Comparison of ENCODE assay signal across 10 mouse cellular contexts in the genomic region with DNA sequence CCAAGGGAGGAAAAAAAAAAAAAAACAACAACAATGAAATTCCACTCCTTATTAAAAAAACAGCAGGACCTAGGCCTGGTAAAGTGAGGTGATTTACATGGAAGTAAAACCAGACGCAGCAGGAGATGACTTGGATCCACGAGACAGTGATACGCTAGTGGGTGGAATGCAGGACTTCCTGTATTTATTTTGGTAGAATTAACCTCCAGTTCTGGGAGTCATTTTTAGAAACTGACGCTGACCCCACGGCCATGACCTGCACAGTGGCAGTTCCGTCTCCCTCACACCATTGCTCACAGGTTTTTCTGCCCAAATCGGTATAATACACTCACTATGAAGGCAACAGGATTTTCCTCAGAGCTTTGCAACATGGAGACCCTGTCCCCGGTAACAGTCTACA. TPM values are rescaled to one million over a fixed set of nuclear protein-coding genes. Genes with fewer than 3 reads are reported as not detected.
A peak's percentile ranks its signal among the peaks of the same experiment; 100 is the strongest.
DNase-seq lines count a peak whose midpoint lies in the region; ATAC-seq and TF ChIP-seq lines count a peak whose summit lies in the region.
"Had no signal": no experiment of that assay in that cellular context is flagged by ENCODE, and none has a peak within 500 bp of the region (broad histone marks: within the 10 kb centered on the region; RNA-seq: fewer than 3 reads in every experiment).

No protein-coding gene starts in this region.

- H3K4me3 ChIP-seq in lung, embryonic 14.5 days (ENCODE audit: low read depth, low read length) = no peak overlapping the region
- no peak overlapping the region for H3K4me3 ChIP-seq in stomach, embryonic 14.5 days (ENCODE audit: low read depth, low read length)

- no peak overlapping the region for H3K9ac ChIP-seq in lung, embryonic 14.5 days
- H3K9ac ChIP-seq in stomach, embryonic 14.5 days (replicated peaks; ENCODE audit: low read depth, low read length) = no peak overlapping the region

- no peaks in the 10 kb centered on the region for H3K27me3 ChIP-seq in lung, embryonic 14.5 days (ENCODE audit: insufficient read depth, low read length)
- no peaks in the 10 kb centered on the region for H3K27me3 ChIP-seq in stomach, embryonic 14.5 days (ENCODE audit: control insufficient read depth, insufficient read depth, low read length)

- H3K9me3 ChIP-seq in lung, embryonic 14.5 days (ENCODE audit: low read depth, low read length) = no peaks in the 10 kb centered on the region
- no peaks in the 10 kb centered on the region for H3K9me3 ChIP-seq in stomach, embryonic 14.5 days (ENCODE audit: control insufficient read depth, low read depth, low read length)

- H3K4me2 ChIP-seq in lung, embryonic 14.5 days = peak overlapping the region; percentile 23
- peak overlapping the region; percentile 11; the same call in 1 of the 2 replicates for H3K4me2 ChIP-seq in stomach, embryonic 14.5 days (replicated peaks; ENCODE audit: low read depth, low read length)

- 25% methylated on average over 8 of the region's 8 CpGs for WGBS in lung, embryonic 14.5 days
- 38% methylated on average over 8 of the region's 8 CpGs for WGBS in stomach, embryonic 14.5 days

- no peaks in the 10 kb centered on the region for H3K36me3 ChIP-seq in lung, embryonic 14.5 days (ENCODE audit: insufficient read depth)
- H3K36me3 ChIP-seq in stomach, embryonic 14.5 days (ENCODE audit: control insufficient read depth, insufficient read depth, low read length) = no peaks in the 10 kb centered on the region

- peak overlapping the region; percentile 40; the same call in 1 of the 2 replicates for H3K27ac ChIP-seq in lung, embryonic 14.5 days (ENCODE audit: low read depth)
- no peak overlapping the region for H3K27ac ChIP-seq in stomach, embryonic 14.5 days (ENCODE audit: low read length)

- DNase-seq in adrenal gland, adult 2 months = peak; percentile 69
- no peak for DNase-seq in adrenal gland, postnatal 4 days (ENCODE audit: low spot score in 2 of 2)
- DNase-seq in lung, embryonic 14.5 days = peak; percentile 58
- DNase-seq in lung, postnatal 4 days = no peak
- peak; percentile 44 to 59 for DNase-seq in kidney, adult 8-10 months
- DNase-seq: cerebellum, adult 2 months; gastrocnemius, postnatal 25 days had no signal

- H3K4me1 ChIP-seq in lung, embryonic 14.5 days (ENCODE audit: insufficient read depth) = peaks cover 23% of the 10 kb centered on the region
- H3K4me1 ChIP-seq in stomach, embryonic 14.5 days (ENCODE audit: control insufficient read depth, insufficient read depth, low read length) = peaks cover 21% of the 10 kb centered on the region

- no peak; the same call in 1 of the 2 replicates for ATAC-seq in lung, embryonic 14.5 days (ENCODE audit: insufficient read depth)
- no peak for ATAC-seq in stomach, embryonic 14.5 days (ENCODE audit: insufficient number of reproducible peaks, insufficient read depth, low FRiP score, low read depth)
- ATAC-seq in CD4-positive, CD25-positive, alpha-beta regulatory T cell, adult 4 months = no peak
- no peak for ATAC-seq in granulocyte monocyte progenitor cell, adult 5-6 weeks (replicated peaks; ENCODE audit: poor library complexity, severe bottlenecking)

- TF ChIP-seq CTCF in lung, embryonic 14.5 days (IDR thresholded peaks at IDR 0.05; ENCODE audit: low read depth) = no peak

RNA-seq across cellular contexts. Expression of a gene that starts 14.8 kb away (rescaled TPM):
- total RNA-seq in adrenal gland, adult 2 months (2021) = 10 to 100 TPM; 58.3 to 76.7 TPM
- polyA plus RNA-seq in adrenal gland, adult 2 months (2012; rRNA removed) = 8.4 and 20.0 TPM in 2 replicates
- total RNA-seq in adrenal gland, postnatal 4 days (2021) = 10 to 100 TPM; 69.4 to 79.6 TPM
- 49.8 and 54.6 TPM in 2 replicates for polyA plus RNA-seq in lung, embryonic 14.5 days (2014; fragmentation: Nextera tagmentation; extraction: Ambion mirVana)
- polyA plus RNA-seq in stomach, embryonic 14.5 days (2014; fragmentation: Nextera tagmentation; extraction: Ambion mirVana) = 37.1 and 39.5 TPM in 2 replicates
- polyA plus RNA-seq in CD4-positive, CD25-positive, alpha-beta regulatory T cell, adult 4 months (2017; shearing (Covaris generic)) = 1 to 10 TPM in 1 of 2 experiments, under 1 TPM in 1; 0.93 to 6.7 TPM
- 0.52 and 0.90 TPM in 2 replicates for total RNA-seq in granulocyte monocyte progenitor cell, adult 5-6 weeks (2014; fragmentation: Nextera tagmentation)
- total RNA-seq in granulocyte monocyte progenitor cell, adult 5-6 weeks (2017) = 0.26 and 0.31 TPM in 2 replicates

Comparison
In these comparisons a context has a peak if more than half of its experiments do, and no peak if none do; other contexts are left out.
1. DNase-seq: peak in adrenal gland, adult 2 months (single experiment), lung, embryonic 14.5 days (single experiment) and kidney, adult 8-10 months (2 of 2); none in adrenal gland, postnatal 4 days (0 of 2) and lung, postnatal 4 days (0 of 2).